Mouse (Mus musculus): ENCODE results near the gene Hist1h4f. TPM values are rescaled to one million over a fixed set of nuclear protein-coding genes. Genes with fewer than 3 reads are reported as not detected.
"Not testable (repeated sequence)": the region's sequence is repeated elsewhere in the genome, so short reads cannot be mapped to it uniquely, and the experiment has no call there.

The Hist1h4f gene
- total and polyA plus RNA-seq, 3 experiments = 0.88 to 19.6 (median 14.7) TPM

- H3K27ac ChIP-seq = no peak overlapping the region
- H3K79me2 ChIP-seq (replicated peaks; ENCODE audit: control insufficient read depth, insufficient read depth, low read length) = no peaks in the 10 kb centered on the region
- DNase-seq = no peak
- intact Hi-C loops (cut with DNase I) = no loop called here
- H3K4me1 ChIP-seq (ENCODE audit: control insufficient read depth, insufficient read depth, low read length) = no peaks in the 10 kb centered on the region; the same call in 1 of the 2 replicates
- H3K4me3 ChIP-seq = no peak overlapping the region
- 89% methylated on average over 3 of the region's 3 CpGs for WGBS
- TF ChIP-seq CTCF (IDR thresholded peaks at IDR 0.05) (no peak), EP300 (IDR thresholded peaks at IDR 0.05; ENCODE audit: insufficient read depth, low read depth, low read length) (no peak), POLR2A (IDR thresholded peaks at IDR 0.05; ENCODE audit: insufficient read depth, low read depth, low read length) (no peak)
- H3K27me3 ChIP-seq (ENCODE audit: control insufficient read depth, insufficient read depth, low read length) = no peaks in the 10 kb centered on the region
- no peaks in the 10 kb centered on the region for H3K36me3 ChIP-seq (ENCODE audit: control insufficient read depth, insufficient read depth, low read length)
- H3K9ac ChIP-seq (ENCODE audit: low read depth, low read length) = no peak overlapping the region
Observed at GRCm38 (mm10) chr13:23541497-23541896, 10.0 kb downstream of the Hist1h4f start.

GRCm38 (mm10) chr13:23539821-23540220 lies 11.6 kb downstream of the Hist1h4f start:
- DNase-seq; H3K4me3 ChIP-seq; H3K27me3 ChIP-seq (ENCODE audit: control insufficient read depth, insufficient read depth, low read length); H3K4me1 ChIP-seq (ENCODE audit: control insufficient read depth, insufficient read depth, low read length); H3K27ac ChIP-seq; H3K9ac ChIP-seq (ENCODE audit: low read depth, low read length); H3K36me3 ChIP-seq (ENCODE audit: control insufficient read depth, insufficient read depth, low read length); intact Hi-C loops (cut with DNase I); H3K79me2 ChIP-seq (replicated peaks; ENCODE audit: control insufficient read depth, insufficient read depth, low read length): not testable (repeated sequence)
- WGBS = 76% methylated on average over 1 of the region's 1 CpGs

GRCm38 (mm10) chr13:23538249-23538648 lies 13.2 kb downstream of the Hist1h4f start:
- intact Hi-C loops (cut with DNase I) = no loop called here
- no peak for DNase-seq
- Histone ChIP-seq H3K27me3 (ENCODE audit: control insufficient read depth, insufficient read depth, low read length) (no peaks in the 10 kb centered on the region), H3K4me1 (ENCODE audit: control insufficient read depth, insufficient read depth, low read length) (no peaks in the 10 kb centered on the region; the same call in none of the 2 replicates), H3K79me2 (replicated peaks; ENCODE audit: control insufficient read depth, insufficient read depth, low read length) (no peaks in the 10 kb centered on the region), H3K36me3 (ENCODE audit: control insufficient read depth, insufficient read depth, low read length) (peaks cover 7% of the 10 kb centered on the region), H3K9ac (ENCODE audit: low read depth, low read length) (no peak overlapping the region), H3K4me3 (no peak overlapping the region), H3K27ac (no peak overlapping the region)
- WGBS = 85% methylated on average over 5 of the region's 5 CpGs
- TF ChIP-seq CTCF (IDR thresholded peaks at IDR 0.05) (no peak), POLR2A (IDR thresholded peaks at IDR 0.05; ENCODE audit: insufficient read depth, low read depth, low read length) (no peak), EP300 (IDR thresholded peaks at IDR 0.05; ENCODE audit: insufficient read depth, low read depth, low read length) (no peak)

GRCm38 (mm10) chr13:23537006-23537710 lies 14.3 kb downstream of the Hist1h4f start:
- WGBS = 88% methylated on average over 3 of the region's 3 CpGs
- H3K27me3 ChIP-seq (ENCODE audit: control insufficient read depth, insufficient read depth, low read length) = no peaks in the 10 kb centered on the region

GRCm38 (mm10) chr13:23536076-23536822 lies 15.2 kb downstream of the Hist1h4f start:
- H3K4me1 ChIP-seq (ENCODE audit: control insufficient read depth, insufficient read depth, low read length) = peaks cover 4% of the 10 kb centered on the region
- no peaks in the 10 kb centered on the region for H3K79me2 ChIP-seq (replicated peaks; ENCODE audit: control insufficient read depth, insufficient read depth, low read length)
- intact Hi-C loops (cut with DNase I) = no loop called here
- no peak for DNase-seq
- TF ChIP-seq CTCF (IDR thresholded peaks at IDR 0.05) (no peak), EP300 (IDR thresholded peaks at IDR 0.05; ENCODE audit: insufficient read depth, low read depth, low read length) (no peak), POLR2A (IDR thresholded peaks at IDR 0.05; ENCODE audit: insufficient read depth, low read depth, low read length) (no peak)
- peaks cover 14% of the 10 kb centered on the region for H3K36me3 ChIP-seq (ENCODE audit: control insufficient read depth, insufficient read depth, low read length)
- no peak overlapping the region for H3K27ac ChIP-seq
- 33% methylated on average over 7 of the region's 7 CpGs for WGBS
- no peaks in the 10 kb centered on the region for H3K27me3 ChIP-seq (ENCODE audit: control insufficient read depth, insufficient read depth, low read length)
- H3K9ac ChIP-seq (ENCODE audit: low read depth, low read length) = no peak overlapping the region
- H3K4me3 ChIP-seq = no peak overlapping the region

More at GRCm38 (mm10) chr13:23537006-23537710, 14.3 kb downstream of the Hist1h4f start:
- no peak overlapping the region for H3K27ac ChIP-seq
- intact Hi-C loops (cut with DNase I) = no loop called here
- peaks cover 13% of the 10 kb centered on the region for H3K36me3 ChIP-seq (ENCODE audit: control insufficient read depth, insufficient read depth, low read length)
- no peak for DNase-seq
- H3K79me2 ChIP-seq (replicated peaks; ENCODE audit: control insufficient read depth, insufficient read depth, low read length) = no peaks in the 10 kb centered on the region
- no peak overlapping the region for H3K4me3 ChIP-seq
- H3K9ac ChIP-seq (ENCODE audit: low read depth, low read length) = no peak overlapping the region
- TF ChIP-seq POLR2A (IDR thresholded peaks at IDR 0.05; ENCODE audit: insufficient read depth, low read depth, low read length) (no peak), EP300 (IDR thresholded peaks at IDR 0.05; ENCODE audit: insufficient read depth, low read depth, low read length) (no peak)
- H3K4me1 ChIP-seq (ENCODE audit: control insufficient read depth, insufficient read depth, low read length) = peaks cover 4% of the 10 kb centered on the region

Data from heart, adult 2 months (tissue).